Mouse (Mus musculus): ENCODE results near the gene Rgsl1. TPM values are rescaled to one million over a fixed set of nuclear protein-coding genes. Genes with fewer than 3 reads are reported as not detected.

Rgsl1 gene
- polyA plus RNA-seq, 1 experiment from 2014 or later = not detected

- Histone ChIP-seq H3K9ac (ENCODE audit: low read depth, low read length) (no peak overlapping the region), H3K27me3 (ENCODE audit: insufficient read depth, low read length) (peaks cover 1% of the 10 kb centered on the region; the same call in 1 of the 2 replicates), H3K4me3 (replicated peaks; ENCODE audit: low read depth, low read length) (no peak overlapping the region), H3K4me1 (replicated peaks; ENCODE audit: insufficient read depth, low read length) (peaks cover 9% of the 10 kb centered on the region; the same call in 1 of the 2 replicates), H3K36me3 (ENCODE audit: insufficient read depth, low read length) (no peaks in the 10 kb centered on the region), H3K4me2 (ENCODE audit: low read length) (no peak overlapping the region), H3K9me3 (replicated peaks; ENCODE audit: low read length) (no peaks in the 10 kb centered on the region), H3K27ac (no peak overlapping the region)
- TF ChIP-seq CTCF (IDR thresholded peaks at IDR 0.05; ENCODE audit: low read depth) = no peak
- DNase-seq (ENCODE audit: low spot score) (no peak), ATAC-seq (replicated peaks; ENCODE audit: low FRiP score, low read depth) (no peak)
- WGBS = 71% methylated on average over 14 of the region's 14 CpGs
Measured at GRCm38 (mm10) chr1:153746119-153746670, 97.7 kb downstream of the Rgsl1 start.

GRCm38 (mm10) chr1:153742374-153743155, 101.4 kb downstream of the Rgsl1 start:
- TF ChIP-seq CTCF (IDR thresholded peaks at IDR 0.05; ENCODE audit: low read depth) = peak; percentile 99
- ATAC-seq (replicated peaks; ENCODE audit: low FRiP score, low read depth) (no peak), DNase-seq (ENCODE audit: low spot score) (peak; percentile 81)
- no peaks in the 10 kb centered on the region; the same call in 1 of the 2 replicates for H3K4me1 ChIP-seq (replicated peaks; ENCODE audit: insufficient read depth, low read length)
- no peak overlapping the region for H3K4me2 ChIP-seq (ENCODE audit: low read length)
- H3K4me3 ChIP-seq (replicated peaks; ENCODE audit: low read depth, low read length) = no peak overlapping the region
- no peak overlapping the region for H3K27ac ChIP-seq
- WGBS = 40% methylated on average over 11 of the region's 11 CpGs
- no peaks in the 10 kb centered on the region for H3K36me3 ChIP-seq (ENCODE audit: insufficient read depth, low read length)
- no peak overlapping the region for H3K9ac ChIP-seq (ENCODE audit: low read depth, low read length)
- H3K9me3 ChIP-seq (replicated peaks; ENCODE audit: low read length) = no peaks in the 10 kb centered on the region
- H3K27me3 ChIP-seq (ENCODE audit: insufficient read depth, low read length) = peaks cover 4% of the 10 kb centered on the region; the same call in 1 of the 2 replicates

GRCm38 (mm10) chr1:153741551-153742316, 102.2 kb downstream of the Rgsl1 start:
- 64% methylated on average over 18 of the region's 18 CpGs for WGBS
- Histone ChIP-seq H3K4me1 (replicated peaks; ENCODE audit: insufficient read depth, low read length) (no peaks in the 10 kb centered on the region; the same call in 1 of the 2 replicates), H3K9me3 (replicated peaks; ENCODE audit: low read length) (no peaks in the 10 kb centered on the region), H3K9ac (ENCODE audit: low read depth, low read length) (no peak overlapping the region), H3K27ac (no peak overlapping the region), H3K36me3 (ENCODE audit: insufficient read depth, low read length) (no peaks in the 10 kb centered on the region), H3K27me3 (ENCODE audit: insufficient read depth, low read length) (peaks cover 4% of the 10 kb centered on the region; the same call in 1 of the 2 replicates), H3K4me3 (replicated peaks; ENCODE audit: low read depth, low read length) (no peak overlapping the region), H3K4me2 (ENCODE audit: low read length) (peak overlapping the region; percentile 55)
- ATAC-seq (replicated peaks; ENCODE audit: low FRiP score, low read depth) (no peak), DNase-seq (ENCODE audit: low spot score) (no peak)
- TF ChIP-seq CTCF (IDR thresholded peaks at IDR 0.05; ENCODE audit: low read depth) = no peak

- DNase-seq (ENCODE audit: low spot score) = no peak
- no peak for ATAC-seq (replicated peaks; ENCODE audit: low FRiP score, low read depth)
- no peaks in the 10 kb centered on the region for H3K9me3 ChIP-seq (replicated peaks; ENCODE audit: low read length)
- H3K4me1 ChIP-seq (replicated peaks; ENCODE audit: insufficient read depth, low read length) = no peaks in the 10 kb centered on the region; the same call in 1 of the 2 replicates
- peaks cover 4% of the 10 kb centered on the region; the same call in 1 of the 2 replicates for H3K27me3 ChIP-seq (ENCODE audit: insufficient read depth, low read length)
- peak overlapping the region; percentile 55 for H3K4me2 ChIP-seq (ENCODE audit: low read length)
- H3K9ac ChIP-seq (ENCODE audit: low read depth, low read length) = no peak overlapping the region
- WGBS = 43% methylated on average over 12 of the region's 12 CpGs
- H3K36me3 ChIP-seq (ENCODE audit: insufficient read depth, low read length) = no peaks in the 10 kb centered on the region
- no peak for TF ChIP-seq CTCF (IDR thresholded peaks at IDR 0.05; ENCODE audit: low read depth)
- H3K27ac ChIP-seq = no peak overlapping the region
- peak overlapping the region; percentile 20 for H3K4me3 ChIP-seq (replicated peaks; ENCODE audit: low read depth, low read length)
Measured at GRCm38 (mm10) chr1:153740775-153741400, 103.1 kb downstream of the Rgsl1 start.

- Histone ChIP-seq H3K27ac (no peak within 1 kb of the TSS), H3K27me3 (ENCODE audit: insufficient read depth, low read length) (peaks cover 4% of the 10 kb centered on the region; the same call in 1 of the 2 replicates), H3K36me3 (ENCODE audit: insufficient read depth, low read length) (no peaks in the 10 kb centered on the region), H3K9ac (ENCODE audit: low read depth, low read length) (peak within 1 kb of the TSS; percentile 42; the same call in 1 of the 2 replicates), H3K9me3 (replicated peaks; ENCODE audit: low read length) (no peaks in the 10 kb centered on the region), H3K4me2 (ENCODE audit: low read length) (peak within 1 kb of the TSS; percentile 55), H3K4me1 (replicated peaks; ENCODE audit: insufficient read depth, low read length) (no peaks in the 10 kb centered on the region; the same call in 1 of the 2 replicates), H3K4me3 (replicated peaks; ENCODE audit: low read depth, low read length) (peak within 1 kb of the TSS; percentile 20)
- peak; percentile 87 for DNase-seq (ENCODE audit: low spot score)
- peak; percentile 38; the same call in 1 of the 2 replicates for ATAC-seq (replicated peaks; ENCODE audit: low FRiP score, low read depth)
- under 1% methylated on average over 27 of the region's 28 CpGs for WGBS
- no peak for TF ChIP-seq CTCF (IDR thresholded peaks at IDR 0.05; ENCODE audit: low read depth)
Measured at GRCm38 (mm10) chr1:153740145-153740544, 103.8 kb downstream of the Rgsl1 start, which contains the start of gene Rgs16. Gene Rgs16, plus strand, starts transcription at chr1:153740349.
